Mouse (Mus musculus) lung, adult 2 months (tissue): ENCODE measurements around the gene Klf7.

Experiments
- CTCF ChIP-seq: fragments of 200-500 bp; IDR thresholded peaks from 2 replicates; pipeline ENCODE4 v1.5.1; 2011; ENCODE audit warnings: mild to moderate bottlenecking, low read length, control low read depth; ENCODE audit not compliant: insufficient read depth
- POLR2A ChIP-seq: fragments of 200-500 bp; IDR thresholded peaks from 2 replicates; pipeline ENCODE4 v1.6.1; 2011; ENCODE audit warnings: low read depth, mild to moderate bottlenecking, control low read depth, low read length, borderline replicate concordance; ENCODE audit errors: extremely low read depth

DNA sequence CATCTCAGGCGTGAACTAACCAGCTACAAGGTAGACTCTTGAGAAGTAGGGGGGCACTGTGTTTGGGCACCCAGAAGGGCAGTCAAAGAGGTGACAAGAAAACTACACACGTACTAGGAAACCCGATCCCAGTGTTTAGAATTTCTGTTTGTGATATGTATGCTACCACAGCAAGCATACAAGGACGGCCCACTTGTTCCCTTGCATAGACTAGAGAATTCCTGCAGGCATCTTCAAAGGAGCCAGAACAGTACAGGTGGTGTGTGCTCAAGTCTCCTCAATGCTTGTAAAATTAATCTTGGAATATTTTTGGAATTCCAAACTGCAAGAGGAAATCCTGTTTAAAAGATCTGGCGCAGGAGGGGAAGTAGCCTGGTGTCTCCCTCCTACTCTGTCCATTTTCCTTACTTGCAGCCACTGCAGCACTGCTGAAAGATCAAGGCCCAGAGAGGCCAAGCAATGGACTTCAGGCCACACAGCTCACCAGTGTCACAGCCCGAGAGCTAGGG lies 102.9 kb downstream of the Klf7 start:
- no peak for TF ChIP-seq POLR2A
- TF ChIP-seq CTCF, result no peak
